Mouse (Mus musculus): Measurements from ENCODE around the gene Lcn11. TPM values are rescaled to one million over a fixed set of nuclear protein-coding genes. Genes with fewer than 3 reads are reported as not detected.
"Not testable (repeated sequence)": the region's sequence is repeated elsewhere in the genome, so short reads cannot be mapped to it uniquely, and the experiment has no call there.

The Lcn11 gene
- polyA plus RNA-seq (2016; fragmentation: Nextera tagmentation; extraction: Ambion mirVana): not detected in 2 replicates

DNA sequence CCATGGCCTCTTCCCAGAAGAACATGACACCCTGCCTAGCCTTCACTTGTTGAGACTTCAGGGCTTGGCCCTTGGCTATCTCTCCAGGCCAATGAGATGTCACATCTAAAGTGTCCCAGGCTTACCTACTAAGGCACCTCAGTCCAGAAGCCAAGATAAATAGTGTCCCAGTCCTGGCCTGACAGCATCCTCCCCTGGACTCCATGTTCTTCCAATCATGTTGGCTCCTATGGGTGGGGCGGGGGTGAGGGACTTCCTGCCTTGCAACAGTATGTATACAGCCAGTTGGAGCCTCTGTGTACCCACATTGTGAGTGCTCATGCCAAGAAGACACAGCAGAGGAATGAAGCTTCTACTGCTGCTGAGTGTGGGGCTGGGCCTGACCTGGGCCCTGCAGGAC is at the start of gene Lcn11:
TSS of gene Lcn11 (plus strand) at position 301 of the 400 bp plus-strand sequence.
- H3K9ac ChIP-seq (replicated peaks): no peak within 1 kb of the TSS
- ATAC-seq (ENCODE audit: insufficient number of reproducible peaks, insufficient read depth, low FRiP score, low TSS enrichment, low read depth): no peak
- H3K4me1 ChIP-seq (replicated peaks): no peaks in the 10 kb centered on the region
- WGBS: 87% methylated on average over 1 of the region's 1 CpGs
- H3K4me3 ChIP-seq (replicated peaks): no peak within 1 kb of the TSS
- H3K4me2 ChIP-seq: no peak within 1 kb of the TSS
- H3K27me3 ChIP-seq: no peaks in the 10 kb centered on the region
- no peak within 1 kb of the TSS for H3K27ac ChIP-seq
- H3K36me3 ChIP-seq: no peaks in the 10 kb centered on the region
- no peaks in the 10 kb centered on the region for H3K9me3 ChIP-seq

- 65% methylated on average over 2 of the region's 2 CpGs for WGBS
- H3K4me3 ChIP-seq (replicated peaks): no peak overlapping the region
These were observed 43.5 kb upstream of the Lcn11 start for GRCm38 (mm10) chr2:25733199-25733930.

DNA sequence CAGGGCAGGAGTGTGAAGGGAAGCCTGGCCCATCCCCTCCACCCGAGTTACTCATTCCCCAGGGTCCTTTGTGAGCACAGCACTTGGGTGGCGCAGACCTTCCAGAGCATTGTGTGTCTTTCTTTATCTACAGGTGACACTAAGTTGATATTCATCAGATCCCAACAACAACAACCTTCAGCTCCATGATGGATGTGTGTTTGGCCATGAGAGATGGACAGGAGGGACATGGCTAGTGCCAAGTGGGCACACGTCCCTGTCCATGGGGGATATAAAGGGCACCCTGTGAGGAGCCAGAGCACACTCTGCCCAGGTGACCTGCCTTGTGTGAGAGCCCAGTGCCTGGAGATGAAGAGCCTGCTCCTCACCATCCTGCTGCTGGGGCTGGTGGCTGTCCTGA is 40.1 kb upstream of the Lcn11 start, which contains the start of gene Obp2b:
TSS of gene Obp2b (plus strand) at position 301 of the 400 bp plus-strand sequence.
- not testable (repeated sequence) for H3K9me3 ChIP-seq; H3K4me3 ChIP-seq (replicated peaks); H3K9ac ChIP-seq (replicated peaks); H3K27ac ChIP-seq; H3K27me3 ChIP-seq; ATAC-seq (ENCODE audit: insufficient number of reproducible peaks, insufficient read depth, low FRiP score, low TSS enrichment, low read depth); H3K4me1 ChIP-seq (replicated peaks); H3K4me2 ChIP-seq; H3K36me3 ChIP-seq
- WGBS: 81% methylated on average over 3 of the region's 3 CpGs

More at GRCm38 (mm10) chr2:25733199-25733930, 43.5 kb upstream of the Lcn11 start:
- no peak for ATAC-seq (ENCODE audit: insufficient number of reproducible peaks, insufficient read depth, low FRiP score, low TSS enrichment, low read depth)
- peaks cover 5% of the 10 kb centered on the region; the same call in 1 of the 2 replicates for H3K9me3 ChIP-seq
- H3K36me3 ChIP-seq: no peaks in the 10 kb centered on the region
- H3K4me2 ChIP-seq: no peak overlapping the region
- H3K27ac ChIP-seq: no peak overlapping the region
- no peaks in the 10 kb centered on the region for H3K4me1 ChIP-seq (replicated peaks)
- H3K27me3 ChIP-seq: no peaks in the 10 kb centered on the region
- H3K9ac ChIP-seq (replicated peaks): no peak overlapping the region

- no peak for ATAC-seq (ENCODE audit: insufficient number of reproducible peaks, insufficient read depth, low FRiP score, low TSS enrichment, low read depth)
- no peak overlapping the region for H3K27ac ChIP-seq
These were observed 35.1 kb upstream of the Lcn11 start for GRCm38 (mm10) chr2:25741671-25742070.

DNA sequence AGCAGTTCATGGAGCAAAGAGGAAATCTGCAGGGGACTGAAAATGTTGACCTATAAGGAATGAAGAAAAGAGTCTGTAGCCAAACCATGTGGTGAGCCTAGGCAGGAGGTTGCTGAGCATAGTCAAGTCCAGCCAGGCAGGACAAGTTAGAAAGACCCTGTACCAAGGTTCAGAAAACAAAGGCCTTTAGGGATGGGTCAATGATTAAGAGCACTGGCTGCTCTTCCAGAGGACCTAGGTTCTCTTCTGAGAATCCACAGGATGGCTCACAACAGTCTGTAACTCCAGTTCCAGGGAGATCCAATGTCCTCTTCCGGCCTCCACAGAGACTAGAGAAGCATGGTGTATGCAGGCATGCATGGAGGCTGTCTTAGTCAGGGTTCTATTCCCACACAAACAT is 22.6 kb upstream of the Lcn11 start:
- no peak overlapping the region for H3K9ac ChIP-seq (replicated peaks)
- H3K4me2 ChIP-seq: no peak overlapping the region
- whole genome bisulfite sequencing: 83% methylated on average over 1 of the region's 1 CpGs
- no peaks in the 10 kb centered on the region for H3K27me3 ChIP-seq
- ATAC-seq (ENCODE audit: insufficient number of reproducible peaks, insufficient read depth, low FRiP score, low TSS enrichment, low read depth): no peak
- no peaks in the 10 kb centered on the region for H3K36me3 ChIP-seq
- no peaks in the 10 kb centered on the region for H3K9me3 ChIP-seq
- no peak overlapping the region for H3K27ac ChIP-seq
- H3K4me3 ChIP-seq (replicated peaks): no peak overlapping the region
- H3K4me1 ChIP-seq (replicated peaks): no peaks in the 10 kb centered on the region

More at GRCm38 (mm10) chr2:25741671-25742070, 35.1 kb upstream of the Lcn11 start:
- 69% methylated on average over 1 of the region's 1 CpGs for WGBS
- no peak overlapping the region for H3K9ac ChIP-seq (replicated peaks)
- H3K9me3 ChIP-seq: no peaks in the 10 kb centered on the region
- H3K27me3 ChIP-seq: no peaks in the 10 kb centered on the region
- H3K4me3 ChIP-seq (replicated peaks): no peak overlapping the region
- no peak overlapping the region for H3K4me2 ChIP-seq
- no peaks in the 10 kb centered on the region for H3K36me3 ChIP-seq
- no peaks in the 10 kb centered on the region for H3K4me1 ChIP-seq (replicated peaks)

GRCm38 (mm10) chr2:25758064-25758625 is 18.7 kb upstream of the Lcn11 start:
- Histone ChIP-seq H3K27ac (no peak overlapping the region), H3K36me3 (no peaks in the 10 kb centered on the region), H3K4me1 (replicated peaks) (no peaks in the 10 kb centered on the region), H3K9ac (replicated peaks) (no peak overlapping the region), H3K27me3 (no peaks in the 10 kb centered on the region), H3K9me3 (no peaks in the 10 kb centered on the region), H3K4me3 (replicated peaks) (no peak overlapping the region), H3K4me2 (no peak overlapping the region)
- ATAC-seq (ENCODE audit: insufficient number of reproducible peaks, insufficient read depth, low FRiP score, low TSS enrichment, low read depth): no peak
- 59% methylated on average over 4 of the region's 4 CpGs for WGBS

DNA sequence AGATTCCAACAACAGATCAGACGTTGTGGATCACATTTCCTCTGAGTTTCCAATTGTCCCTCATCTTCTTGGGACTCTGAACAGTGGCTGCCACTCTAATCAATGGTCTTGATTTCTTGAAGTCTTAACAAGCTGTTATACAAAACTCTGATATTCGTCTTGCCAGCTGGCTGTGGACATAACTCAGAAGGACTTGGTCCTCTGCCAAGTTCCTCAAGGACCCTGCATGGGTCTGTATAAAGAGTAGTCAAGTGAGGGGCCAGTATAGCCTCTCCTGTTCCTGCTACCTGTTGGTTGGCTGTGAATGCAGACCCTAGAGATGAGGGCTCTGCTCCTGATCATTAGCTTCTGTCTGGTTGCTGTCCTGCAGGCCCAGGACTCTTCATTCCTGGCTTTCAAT is 11.5 kb upstream of the Lcn11 start, which contains the start of gene Lcn3:
TSS of gene Lcn3 (plus strand) at position 301 of the 400 bp plus-strand sequence.
- Histone ChIP-seq H3K9me3 (no peaks in the 10 kb centered on the region), H3K36me3 (no peaks in the 10 kb centered on the region), H3K4me2 (no peak within 1 kb of the TSS), H3K27ac (no peak within 1 kb of the TSS), H3K27me3 (peaks cover 11% of the 10 kb centered on the region; the same call in 1 of the 2 replicates), H3K9ac (replicated peaks) (no peak within 1 kb of the TSS), H3K4me1 (replicated peaks) (no peaks in the 10 kb centered on the region), H3K4me3 (replicated peaks) (no peak within 1 kb of the TSS)
- 44% methylated on average over 2 of the region's 2 CpGs for WGBS
- ATAC-seq (ENCODE audit: insufficient number of reproducible peaks, insufficient read depth, low FRiP score, low TSS enrichment, low read depth): no peak

GRCm38 (mm10) chr2:25767764-25768163 is 9.1 kb upstream of the Lcn11 start:
- no peak overlapping the region for H3K4me3 ChIP-seq (replicated peaks)

GRCm38 (mm10) chr2:25773507-25773906 is 3.3 kb upstream of the Lcn11 start:
- Histone ChIP-seq H3K27me3 (no peaks in the 10 kb centered on the region), H3K36me3 (no peaks in the 10 kb centered on the region), H3K27ac (no peak overlapping the region), H3K4me2 (no peak overlapping the region), H3K4me3 (replicated peaks) (no peak overlapping the region), H3K9me3 (no peaks in the 10 kb centered on the region), H3K4me1 (replicated peaks) (no peaks in the 10 kb centered on the region), H3K9ac (replicated peaks) (no peak overlapping the region)
- ATAC-seq (ENCODE audit: insufficient number of reproducible peaks, insufficient read depth, low FRiP score, low TSS enrichment, low read depth): no peak
- WGBS: 84% methylated on average over 2 of the region's 2 CpGs

More at GRCm38 (mm10) chr2:25767764-25768163, 9.1 kb upstream of the Lcn11 start:
- H3K27ac ChIP-seq: no peak overlapping the region
- no peak overlapping the region for H3K9ac ChIP-seq (replicated peaks)
- peaks cover 11% of the 10 kb centered on the region; the same call in 1 of the 2 replicates for H3K27me3 ChIP-seq
- no peak overlapping the region for H3K4me2 ChIP-seq
- H3K4me1 ChIP-seq (replicated peaks): no peaks in the 10 kb centered on the region
- no peaks in the 10 kb centered on the region for H3K36me3 ChIP-seq
- no peaks in the 10 kb centered on the region for H3K9me3 ChIP-seq
- ATAC-seq (ENCODE audit: insufficient number of reproducible peaks, insufficient read depth, low FRiP score, low TSS enrichment, low read depth): no peak
- WGBS: 86% methylated on average over 4 of the region's 4 CpGs

- Histone ChIP-seq H3K9me3 (no peaks in the 10 kb centered on the region), H3K9ac (replicated peaks) (no peak overlapping the region), H3K27me3 (no peaks in the 10 kb centered on the region), H3K4me3 (replicated peaks) (no peak overlapping the region), H3K4me2 (no peak overlapping the region), H3K27ac (no peak overlapping the region), H3K36me3 (no peaks in the 10 kb centered on the region), H3K4me1 (replicated peaks) (no peaks in the 10 kb centered on the region)
- WGBS: 77% methylated on average over 2 of the region's 2 CpGs
- no peak for ATAC-seq (ENCODE audit: insufficient number of reproducible peaks, insufficient read depth, low FRiP score, low TSS enrichment, low read depth)
These were observed 2.2 kb upstream of the Lcn11 start for GRCm38 (mm10) chr2:25774640-25775039.

DNA sequence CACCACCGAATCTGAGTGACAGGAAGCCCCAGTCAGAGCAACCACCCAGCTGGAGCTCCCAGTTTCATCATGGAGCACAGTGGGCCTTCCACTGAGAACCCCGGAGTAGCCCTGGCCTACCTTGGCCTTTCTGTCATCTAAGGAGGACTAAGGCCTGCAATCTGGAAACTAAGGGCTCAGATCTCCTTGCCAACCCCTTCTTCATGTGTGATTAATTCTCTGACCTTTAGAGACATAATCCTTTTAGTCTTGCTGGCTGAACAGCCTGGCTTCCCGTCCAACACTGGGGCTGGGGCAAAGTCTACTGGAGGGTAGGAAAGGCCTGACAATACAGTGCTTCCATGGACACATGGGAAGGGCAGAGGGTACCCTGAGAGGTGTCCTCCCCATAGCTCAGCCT is 826 bp upstream of the Lcn11 start:
- Histone ChIP-seq H3K4me3 (replicated peaks) (no peak overlapping the region), H3K9ac (replicated peaks) (no peak overlapping the region), H3K27me3 (no peaks in the 10 kb centered on the region), H3K4me1 (replicated peaks) (no peaks in the 10 kb centered on the region), H3K4me2 (no peak overlapping the region), H3K9me3 (no peaks in the 10 kb centered on the region), H3K36me3 (no peaks in the 10 kb centered on the region), H3K27ac (no peak overlapping the region)
- no peak for ATAC-seq (ENCODE audit: insufficient number of reproducible peaks, insufficient read depth, low FRiP score, low TSS enrichment, low read depth)
- WGBS: 81% methylated on average over 3 of the region's 3 CpGs
